Mouse (Mus musculus) hindbrain, embryonic 13.5 days (tissue): Measurements from ENCODE around the gene Asic1. TPM values are rescaled to one million over a fixed set of nuclear protein-coding genes. Genes with fewer than 3 reads are reported as not detected.

Source experiments
- ATAC-seq: fragments of 200-750 bp; cut with Nextera tagmentation; 2 replicates; pipeline ENCODE4 v1.8.0; 2017; ENCODE audit warnings: moderate TSS enrichment; ENCODE audit not compliant: low FRiP score
- H3K27ac ChIP-seq: fragments of 300-500 bp; sonication (generic); 2 replicates; pipeline ENCODE4 v1.5.1; 2015; ENCODE audit warnings: inconsistent platforms, mild to moderate bottlenecking, moderate library complexity
- H3K27me3 ChIP-seq: fragments of 300-500 bp; sonication (generic); 2 replicates; pipeline ENCODE4 v1.6.1; 2015; ENCODE audit warnings: mild to moderate bottlenecking, inconsistent platforms
- H3K36me3 ChIP-seq: fragments of 300-500 bp; sonication (generic); 2 replicates; pipeline ENCODE4 v1.6.1; 2015; ENCODE audit warnings: mild to moderate bottlenecking, inconsistent platforms
- H3K4me1 ChIP-seq: fragments of 300-500 bp; sonication (generic); replicated peaks from 2 replicates; pipeline ENCODE4 v1.6.1; 2015; ENCODE audit warnings: inconsistent platforms
- H3K4me2 ChIP-seq: fragments of 300-500 bp; sonication (generic); 2 replicates; pipeline ENCODE4 v1.6.1; 2015; ENCODE audit warnings: inconsistent platforms, mild to moderate bottlenecking, moderate library complexity
- H3K4me3 ChIP-seq: fragments of 300-500 bp; sonication (generic); 2 replicates; pipeline ENCODE4 v1.5.1; 2015; ENCODE audit warnings: mild to moderate bottlenecking, inconsistent platforms
- H3K9ac ChIP-seq: fragments of 300-500 bp; sonication (generic); 2 replicates; pipeline ENCODE4 v1.6.1; 2015; ENCODE audit warnings: mild to moderate bottlenecking, inconsistent platforms
- H3K9me3 ChIP-seq: fragments of 300-500 bp; sonication (generic); 2 replicates; pipeline ENCODE4 v1.6.1; 2016; ENCODE audit warnings: inconsistent platforms
- WGBS: fragments of 180-500 bp; shearing (Covaris S2); methylation state at CpG from one replicate; pipeline ENCODE4 v1.1.7; 2015; 5-methylcytosine and 5-hydroxymethylcytosine counted together
- polyA plus RNA-seq: library from polyadenylated mRNA; unstranded; fragments of >200 nt; fragmentation: Nextera tagmentation; extraction: Ambion mirVana; gene quantifications from 2 replicates; pipeline ENCODE4 v1.2.1, GENCODE M21; 2015

Gene Asic1
- polyA plus RNA-seq, 1 experiment from 2014 or later, result 63.0 TPM

GRCm38 (mm10) chr15:99727525-99727924 is 57.4 kb downstream of the Asic1 start:
- Histone ChIP-seq H3K4me1 (peaks cover 36% of the 10 kb centered on the region), H3K36me3 (peaks cover 47% of the 10 kb centered on the region), H3K4me2 (no peak overlapping the region), H3K9me3 (no peaks in the 10 kb centered on the region), H3K9ac (no peak overlapping the region), H3K27me3 (no peaks in the 10 kb centered on the region), H3K27ac (no peak overlapping the region), H3K4me3 (no peak overlapping the region)
- WGBS, result 97% methylated on average over 12 of the region's 12 CpGs
- ATAC-seq, result no peak

DNA sequence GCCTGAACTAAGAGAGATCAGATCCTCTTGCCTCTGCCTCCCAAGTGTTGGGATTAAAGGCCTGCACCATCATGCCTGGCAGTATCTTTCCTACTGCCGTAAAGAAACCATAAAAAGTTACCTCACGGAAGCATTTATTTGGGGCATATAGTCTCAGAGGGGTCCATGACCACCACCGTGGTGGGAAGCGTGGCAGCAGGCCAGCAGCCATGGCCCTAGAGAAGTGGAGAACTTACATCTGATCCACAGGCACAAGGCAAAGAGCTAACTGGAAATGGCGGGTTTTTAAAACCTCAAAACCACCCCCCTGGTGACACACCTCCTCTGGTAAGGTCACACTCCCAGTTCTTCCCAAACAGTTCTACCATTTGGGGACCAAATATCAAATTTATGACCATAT is 58.0 kb downstream of the Asic1 start:
- H3K27me3 ChIP-seq, result no peaks in the 10 kb centered on the region
- no peaks in the 10 kb centered on the region for H3K9me3 ChIP-seq
- WGBS, result 98% methylated on average over 5 of the region's 5 CpGs
- no peak overlapping the region for H3K4me3 ChIP-seq
- peaks cover 31% of the 10 kb centered on the region for H3K4me1 ChIP-seq
- ATAC-seq, result no peak
- no peak overlapping the region for H3K27ac ChIP-seq
- peaks cover 46% of the 10 kb centered on the region for H3K36me3 ChIP-seq
- no peak overlapping the region for H3K9ac ChIP-seq
- no peak overlapping the region for H3K4me2 ChIP-seq

DNA sequence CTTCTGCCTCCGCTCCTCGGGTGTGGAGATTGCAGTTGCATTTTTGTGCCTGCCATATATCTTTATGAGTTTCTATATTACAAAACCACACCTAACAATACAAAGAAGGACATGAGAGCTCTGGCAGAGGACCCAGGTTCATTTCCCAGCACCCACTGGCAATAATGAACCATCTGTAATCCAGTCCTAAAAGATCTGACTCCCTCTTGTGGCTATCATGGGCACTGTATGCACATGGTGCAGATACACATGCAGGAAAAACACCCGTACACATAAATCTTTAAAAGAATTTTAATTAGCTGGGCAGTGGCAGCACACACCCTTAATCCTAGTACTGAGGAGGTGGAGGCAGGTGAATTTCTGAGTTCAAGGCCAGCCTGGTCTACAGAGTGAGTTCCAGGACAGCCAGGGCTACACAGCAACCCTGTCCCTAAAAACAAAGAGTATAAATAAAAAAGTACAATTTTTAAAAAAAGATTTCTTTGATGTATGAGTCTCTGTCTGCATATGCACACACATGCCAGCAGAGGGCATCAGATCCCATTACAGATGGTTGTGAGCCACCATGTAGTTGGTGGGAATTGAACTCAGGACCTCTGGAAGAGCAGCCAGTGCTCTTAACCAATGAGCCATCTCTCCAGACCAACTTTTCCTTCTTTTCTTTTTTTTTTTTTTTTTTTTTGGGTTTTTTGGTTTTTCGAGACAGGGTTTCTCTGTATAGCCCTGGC is 59.1 kb downstream of the Asic1 start:
- Histone ChIP-seq H3K9ac (no peak overlapping the region), H3K4me1 (peaks cover 21% of the 10 kb centered on the region), H3K27me3 (no peaks in the 10 kb centered on the region), H3K36me3 (peaks cover 48% of the 10 kb centered on the region), H3K9me3 (no peaks in the 10 kb centered on the region), H3K4me2 (no peak overlapping the region), H3K4me3 (no peak overlapping the region), H3K27ac (no peak overlapping the region)
- whole genome bisulfite sequencing, result 97% methylated on average over 4 of the region's 4 CpGs
- ATAC-seq, result no peak

DNA sequence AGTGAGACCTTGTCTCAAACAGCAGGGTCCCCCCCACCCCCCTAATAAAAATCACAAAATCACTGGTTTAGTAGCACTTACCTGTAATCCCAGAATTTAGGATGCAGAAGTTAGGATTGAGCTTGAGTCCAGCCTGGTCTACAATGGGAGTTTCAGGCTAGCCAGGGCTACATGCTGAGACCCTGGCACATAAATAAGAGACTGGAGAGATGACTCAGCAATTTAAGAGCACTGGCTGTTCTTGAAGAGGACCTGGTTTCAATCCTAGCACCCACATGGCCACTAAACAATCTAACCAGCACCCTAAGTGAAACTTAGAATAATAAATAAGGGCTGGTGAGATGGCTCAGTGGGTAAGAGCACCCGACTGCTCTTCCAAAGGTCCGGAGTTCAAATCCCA is 61.0 kb downstream of the Asic1 start:
- H3K36me3 ChIP-seq, result peaks cover 66% of the 10 kb centered on the region
- H3K27me3 ChIP-seq, result no peaks in the 10 kb centered on the region
- H3K4me2 ChIP-seq, result no peak overlapping the region
- H3K4me1 ChIP-seq, result peaks cover 9% of the 10 kb centered on the region
- no peak overlapping the region for H3K4me3 ChIP-seq
- H3K27ac ChIP-seq, result no peak overlapping the region
- H3K9ac ChIP-seq, result no peak overlapping the region
- WGBS, result 100% methylated on average over 2 of the region's 2 CpGs
- no peak for ATAC-seq
- no peaks in the 10 kb centered on the region for H3K9me3 ChIP-seq

GRCm38 (mm10) chr15:99731678-99732077 is 61.5 kb downstream of the Asic1 start:
- Histone ChIP-seq H3K9me3 (no peaks in the 10 kb centered on the region), H3K27me3 (no peaks in the 10 kb centered on the region), H3K36me3 (peaks cover 72% of the 10 kb centered on the region), H3K4me1 (peaks cover 4% of the 10 kb centered on the region), H3K4me3 (no peak overlapping the region), H3K4me2 (no peak overlapping the region), H3K27ac (no peak overlapping the region), H3K9ac (no peak overlapping the region)
- ATAC-seq, result no peak
- 89% methylated on average over 3 of the region's 3 CpGs for WGBS

DNA sequence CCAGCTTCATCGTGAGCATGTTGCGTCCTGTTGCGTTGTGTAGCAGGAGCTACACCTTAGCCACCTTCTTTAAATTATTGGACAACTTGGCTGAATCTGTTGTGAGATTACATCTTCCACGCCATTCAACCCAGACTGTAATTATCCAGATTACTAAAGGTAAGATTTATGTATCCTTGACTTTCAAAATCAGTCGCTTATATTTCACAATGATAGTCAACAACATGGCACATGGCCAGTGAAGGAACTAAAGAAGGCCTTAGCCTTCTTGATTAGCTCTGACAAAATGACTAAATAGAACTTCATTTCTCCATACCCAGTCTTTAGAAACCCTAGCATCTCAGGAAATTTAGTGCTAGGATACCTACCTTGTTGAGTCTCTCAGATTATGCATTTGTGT is 63.0 kb downstream of the Asic1 start:
- Histone ChIP-seq H3K4me3 (no peak overlapping the region), H3K9ac (no peak overlapping the region), H3K36me3 (peaks cover 77% of the 10 kb centered on the region), H3K9me3 (no peaks in the 10 kb centered on the region), H3K4me1 (no peaks in the 10 kb centered on the region), H3K4me2 (no peak overlapping the region), H3K27me3 (no peaks in the 10 kb centered on the region), H3K27ac (no peak overlapping the region)
- ATAC-seq, result no peak
- WGBS, result over 99% methylated on average over 5 of the region's 5 CpGs

- 89% methylated on average over 2 of the region's 2 CpGs for WGBS
- ATAC-seq, result no peak
Observed at GRCm38 (mm10) chr15:99735631-99736030, 65.5 kb downstream of the Asic1 start.

GRCm38 (mm10) chr15:99736675-99737074 is 66.5 kb downstream of the Asic1 start:
- no peaks in the 10 kb centered on the region for H3K4me1 ChIP-seq
- H3K27me3 ChIP-seq, result no peaks in the 10 kb centered on the region
- H3K4me2 ChIP-seq, result no peak overlapping the region
- no peak overlapping the region for H3K4me3 ChIP-seq
- H3K9ac ChIP-seq, result no peak overlapping the region
- ATAC-seq, result no peak
- peaks cover 87% of the 10 kb centered on the region for H3K36me3 ChIP-seq
- H3K27ac ChIP-seq, result no peak overlapping the region
- H3K9me3 ChIP-seq, result no peaks in the 10 kb centered on the region
- WGBS, result 92% methylated on average over 11 of the region's 11 CpGs

More at GRCm38 (mm10) chr15:99735631-99736030, 65.5 kb downstream of the Asic1 start:
- Histone ChIP-seq H3K4me2 (no peak overlapping the region), H3K4me3 (no peak overlapping the region), H3K9ac (no peak overlapping the region), H3K4me1 (no peaks in the 10 kb centered on the region), H3K27ac (no peak overlapping the region), H3K36me3 (peaks cover 81% of the 10 kb centered on the region), H3K27me3 (no peaks in the 10 kb centered on the region), H3K9me3 (no peaks in the 10 kb centered on the region)

- Histone ChIP-seq H3K36me3 (peaks cover 90% of the 10 kb centered on the region), H3K27me3 (no peaks in the 10 kb centered on the region), H3K9me3 (no peaks in the 10 kb centered on the region), H3K4me1 (no peaks in the 10 kb centered on the region), H3K9ac (no peak overlapping the region), H3K27ac (no peak overlapping the region), H3K4me2 (no peak overlapping the region), H3K4me3 (no peak overlapping the region)
- no peak for ATAC-seq
- WGBS, result 96% methylated on average over 4 of the region's 4 CpGs
Observed at GRCm38 (mm10) chr15:99740229-99740628, 70.1 kb downstream of the Asic1 start.

Other genes with a start within 250 kb of the Asic1 start
- gene Nckap5l, start 212.6 kb upstream of the Asic1 start, polyA plus RNA-seq, result 12.3 and 13.6 TPM in 2 replicates
- 22.6 and 23.4 TPM in 2 replicates for gene Bcdin3d, start 195.6 kb upstream of the Asic1 start, polyA plus RNA-seq
- 16.5 and 16.6 TPM in 2 replicates for gene Faim2, start 142.2 kb upstream of the Asic1 start, polyA plus RNA-seq
- not detected in 2 replicates for gene Aqp2, start 91.3 kb upstream of the Asic1 start, polyA plus RNA-seq
- 2.1 and 2.5 TPM in 2 replicates for gene Aqp5, start 79.6 kb upstream of the Asic1 start, polyA plus RNA-seq
- gene Aqp6, start 69.0 kb upstream of the Asic1 start, polyA plus RNA-seq, result 2.6 and 3.2 TPM in 2 replicates
- 97.6 and 102 TPM in 2 replicates for gene Racgap1, start 18.7 kb upstream of the Asic1 start, polyA plus RNA-seq
- 134 and 145 TPM in 2 replicates for gene Smarcd1, start 31.8 kb downstream of the Asic1 start, polyA plus RNA-seq
- gene Gm17349, start 35.1 kb downstream of the Asic1 start, polyA plus RNA-seq, result not detected in 2 replicates
- 1.6 and 2.1 TPM in 2 replicates for gene Gpd1, start 47.1 kb downstream of the Asic1 start, polyA plus RNA-seq
- 160 and 174 TPM in 2 replicates for gene Cox14, start 55.2 kb downstream of the Asic1 start, polyA plus RNA-seq
- gene Cers5, start 102.5 kb downstream of the Asic1 start, polyA plus RNA-seq, result 73.6 and 74.3 TPM in 2 replicates
- 20.6 and 20.9 TPM in 2 replicates for gene Lima1, start 205.1 kb downstream of the Asic1 start, polyA plus RNA-seq